Mouse (Mus musculus) cortical plate, adult 2 months (tissue): ENCODE data around the gene Uba6.

Experiments used
- CTCF ChIP-seq: fragments of 200-500 bp; IDR thresholded peaks from 2 replicates; pipeline ENCODE4 v1.5.1; 2011; ENCODE audit warnings: mild to moderate bottlenecking, control low read depth, low read length; ENCODE audit not compliant: insufficient read depth; ENCODE audit errors: extremely low read depth
- POLR2A ChIP-seq: fragments of 200-500 bp; IDR thresholded peaks from 2 replicates; pipeline ENCODE4 v1.6.1; 2011; ENCODE audit warnings: mild to moderate bottlenecking, low read length, control low read depth; ENCODE audit not compliant: insufficient read depth; ENCODE audit errors: extremely low read depth

- TF ChIP-seq POLR2A: peak; percentile 96
- TF ChIP-seq CTCF: no peak
These were observed at the start of gene Uba6 for GRCm38 (mm10) chr5:86172449-86173161.
